Mouse (Mus musculus) heart, embryonic 11.5 days (tissue): Measurements from ENCODE around the gene H2-Ob. TPM values are rescaled to one million over a fixed set of nuclear protein-coding genes. Genes with fewer than 3 reads are reported as not detected.

Experiments
- ATAC-seq: fragments of 200-750 bp; cut with Nextera tagmentation; replicated peaks from 2 replicates; pipeline ENCODE4 v1.8.0; 2017; ENCODE audit warnings: moderate library complexity; ENCODE audit not compliant: insufficient number of reproducible peaks, low FRiP score, low TSS enrichment
- H3K27ac ChIP-seq: fragments of 300-500 bp; sonication (generic); 2 replicates; pipeline ENCODE4 v1.5.1; 2014; ENCODE audit warnings: mild to moderate bottlenecking, low read depth, low read length
- H3K27me3 ChIP-seq: fragments of 300-500 bp; sonication (generic); 2 replicates; pipeline ENCODE4 v1.6.1; 2014; ENCODE audit warnings: mild to moderate bottlenecking, low read length, mixed read lengths; ENCODE audit not compliant: control insufficient read depth, insufficient read depth
- H3K36me3 ChIP-seq: fragments of 300-500 bp; sonication (generic); 2 replicates; pipeline ENCODE4 v1.6.1; 2014; ENCODE audit warnings: mild to moderate bottlenecking, low read length, moderate library complexity, mixed read lengths; ENCODE audit not compliant: control insufficient read depth, insufficient read depth
- H3K4me1 ChIP-seq: fragments of 300-500 bp; sonication (generic); 2 replicates; pipeline ENCODE4 v1.6.1; 2014; ENCODE audit warnings: low read length; ENCODE audit not compliant: control insufficient read depth, insufficient read depth
- H3K4me2 ChIP-seq: fragments of 300-500 bp; sonication (generic); 2 replicates; pipeline ENCODE4 v1.6.1; 2014; ENCODE audit warnings: mild to moderate bottlenecking, moderate library complexity
- H3K4me3 ChIP-seq: fragments of 300-500 bp; sonication (generic); 2 replicates; pipeline ENCODE4 v1.5.1; 2014; ENCODE audit warnings: low read depth, low read length
- H3K9ac ChIP-seq: fragments of 300-500 bp; sonication (generic); 2 replicates; pipeline ENCODE4 v1.6.1; 2014; ENCODE audit warnings: mild to moderate bottlenecking, low read depth, low read length, moderate library complexity
- H3K9me3 ChIP-seq: fragments of 300-500 bp; sonication (generic); replicated peaks from 2 replicates; pipeline ENCODE4 v1.6.1; 2016; ENCODE audit warnings: low read length; ENCODE audit not compliant: control insufficient read depth
- WGBS: fragments of 180-500 bp; shearing (Covaris S2); extraction: QIAGEN DNeasy Blood & Tissue Kit; methylation state at CpG from one replicate; pipeline ENCODE4 v1.1.7; 2014; ENCODE audit not compliant: insufficient replicate concordance; 5-methylcytosine and 5-hydroxymethylcytosine counted together
- polyA plus RNA-seq: library from polyadenylated mRNA; unstranded; fragments of >200 nt; fragmentation: Nextera tagmentation; extraction: Ambion mirVana; gene quantifications from 2 replicates; pipeline ENCODE4 v1.2.1, GENCODE M21; 2014

The H2-Ob gene
- polyA plus RNA-seq, result not detected in 2 replicates

DNA sequence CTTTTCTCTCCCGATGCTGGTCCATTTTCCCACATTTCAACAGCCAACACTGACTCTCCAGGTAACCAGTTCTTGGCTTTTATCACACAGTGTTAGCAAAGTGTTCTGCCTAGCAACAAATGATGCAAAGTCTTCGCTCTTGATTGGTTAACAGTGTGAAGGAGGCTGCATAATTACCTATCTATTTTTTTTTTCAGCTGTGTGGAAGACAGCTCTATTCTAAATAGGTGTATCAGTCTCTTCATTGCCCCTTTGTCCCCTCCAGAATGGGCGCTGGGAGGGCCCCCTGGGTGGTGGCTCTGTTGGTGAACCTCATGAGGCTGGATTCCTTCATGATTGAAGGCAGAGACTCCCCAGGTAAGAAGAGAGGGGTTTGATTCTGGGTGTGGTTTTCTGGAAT, at the start of gene H2-Ob:
Gene H2-Ob, plus strand, starts transcription at position 198 of the 400 bp plus-strand sequence.
- peaks cover 4% of the 10 kb centered on the region; the same call in 1 of the 2 replicates for H3K27me3 ChIP-seq
- H3K27ac ChIP-seq, result no peak within 1 kb of the TSS
- no peak within 1 kb of the TSS for H3K4me3 ChIP-seq
- WGBS, result 60% methylated on average over 3 of the region's 3 CpGs
- no peak within 1 kb of the TSS for H3K9ac ChIP-seq
- H3K4me1 ChIP-seq, result no peaks in the 10 kb centered on the region
- no peak within 1 kb of the TSS for H3K4me2 ChIP-seq
- ATAC-seq, result no peak
- H3K36me3 ChIP-seq, result no peaks in the 10 kb centered on the region
- H3K9me3 ChIP-seq, result peaks cover 5% of the 10 kb centered on the region; the same call in 1 of the 2 replicates

DNA sequence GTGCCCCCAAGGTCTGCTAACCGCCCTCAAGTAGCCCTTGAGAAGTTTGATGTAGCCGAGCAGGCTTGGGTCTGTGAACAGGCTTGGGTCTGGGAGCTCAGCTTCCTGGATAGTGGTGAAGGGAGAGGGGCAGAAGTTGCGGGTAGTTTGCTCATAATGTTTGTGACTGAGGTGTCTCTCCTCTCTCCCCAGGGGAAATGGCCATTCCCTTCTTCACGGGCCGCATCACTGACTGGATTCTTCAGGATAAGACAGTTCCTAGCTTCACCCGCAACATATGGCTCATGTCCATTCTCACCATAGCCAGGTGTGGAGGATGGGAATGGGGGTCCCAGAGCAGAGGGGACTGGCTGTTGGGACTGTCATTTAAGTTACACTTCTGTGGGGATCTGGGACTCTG, 49.7 kb upstream of the H2-Ob start:
- no peaks in the 10 kb centered on the region for H3K36me3 ChIP-seq
- no peak overlapping the region for H3K9ac ChIP-seq
- H3K4me2 ChIP-seq, result no peak overlapping the region
- H3K27ac ChIP-seq, result no peak overlapping the region
- no peaks in the 10 kb centered on the region for H3K9me3 ChIP-seq
- H3K4me1 ChIP-seq, result peaks cover 7% of the 10 kb centered on the region; the same call in 1 of the 2 replicates
- no peak overlapping the region for H3K4me3 ChIP-seq
- no peak for ATAC-seq
- WGBS, result 52% methylated on average over 6 of the region's 6 CpGs
- peaks cover 76% of the 10 kb centered on the region for H3K27me3 ChIP-seq

DNA sequence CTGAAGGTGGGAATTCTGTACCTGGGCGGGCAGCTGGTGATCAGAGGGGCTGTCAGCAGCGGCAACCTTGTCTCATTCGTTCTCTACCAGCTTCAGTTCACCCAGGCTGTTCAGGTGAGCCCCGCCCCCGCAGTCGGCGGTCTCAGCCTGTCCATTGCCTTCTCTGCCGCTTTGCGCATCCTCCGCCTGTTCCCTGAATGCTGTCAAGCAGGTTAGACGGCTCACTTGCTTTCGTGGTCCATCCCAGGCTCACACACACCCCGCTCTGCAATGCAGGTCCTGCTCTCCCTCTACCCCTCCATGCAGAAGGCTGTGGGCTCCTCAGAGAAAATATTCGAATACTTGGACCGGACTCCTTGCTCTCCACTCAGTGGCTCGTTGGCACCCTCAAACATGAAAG, 45.9 kb upstream of the H2-Ob start:
- Histone ChIP-seq H3K27me3 (peaks cover 89% of the 10 kb centered on the region), H3K4me2 (no peak overlapping the region), H3K9ac (no peak overlapping the region), H3K36me3 (no peaks in the 10 kb centered on the region), H3K27ac (no peak overlapping the region), H3K4me3 (no peak overlapping the region), H3K9me3 (no peaks in the 10 kb centered on the region), H3K4me1 (peaks cover 5% of the 10 kb centered on the region; the same call in 1 of the 2 replicates)
- WGBS, result 19% methylated on average over 16 of the region's 16 CpGs
- ATAC-seq, result no peak

DNA sequence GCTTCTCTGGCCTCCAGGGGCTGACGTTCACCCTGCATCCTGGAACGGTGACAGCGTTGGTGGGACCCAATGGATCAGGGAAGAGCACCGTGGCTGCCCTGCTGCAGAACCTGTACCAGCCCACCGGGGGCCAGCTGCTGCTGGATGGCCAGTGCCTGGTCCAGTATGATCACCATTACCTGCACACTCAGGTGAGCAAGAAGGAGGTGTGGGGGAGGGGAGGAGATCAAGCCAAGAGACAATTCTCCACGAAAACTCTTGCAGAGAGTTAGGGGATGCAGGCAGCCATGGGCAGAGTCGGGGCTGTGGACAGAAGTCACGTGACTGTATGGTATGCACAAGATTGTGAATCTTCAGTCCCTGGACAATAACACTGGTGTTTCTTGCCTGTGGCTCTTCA, 45.2 kb upstream of the H2-Ob start:
- 38% methylated on average over 8 of the region's 8 CpGs for WGBS
- no peak for ATAC-seq
- no peaks in the 10 kb centered on the region for H3K9me3 ChIP-seq

DNA sequence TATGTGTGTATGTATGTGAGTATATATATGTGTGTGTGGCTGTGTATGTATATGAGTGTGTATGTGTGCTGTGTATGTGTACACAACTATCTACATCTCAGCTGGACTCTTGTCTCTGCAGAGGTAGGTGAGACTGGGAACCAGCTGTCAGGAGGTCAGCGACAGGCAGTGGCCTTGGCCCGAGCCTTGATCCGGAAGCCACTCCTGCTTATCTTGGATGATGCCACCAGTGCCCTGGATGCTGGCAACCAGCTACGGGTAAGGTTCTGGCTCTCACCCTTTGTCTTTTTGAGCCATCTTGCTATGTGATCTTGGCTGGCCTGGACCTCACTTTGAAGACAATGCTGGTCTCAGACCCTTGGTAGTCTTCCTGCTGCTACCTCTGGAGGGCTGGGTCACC, 44.0 kb upstream of the H2-Ob start:
- peaks cover 2% of the 10 kb centered on the region; the same call in 1 of the 2 replicates for H3K4me1 ChIP-seq
- H3K9ac ChIP-seq, result no peak overlapping the region
- ATAC-seq, result no peak
- WGBS, result 76% methylated on average over 4 of the region's 4 CpGs
- H3K9me3 ChIP-seq, result no peaks in the 10 kb centered on the region
- H3K27me3 ChIP-seq, result peaks cover 89% of the 10 kb centered on the region
- H3K27ac ChIP-seq, result no peak overlapping the region
- no peak overlapping the region for H3K4me2 ChIP-seq
- H3K36me3 ChIP-seq, result no peaks in the 10 kb centered on the region
- no peak overlapping the region for H3K4me3 ChIP-seq

More for the DNA sequence above, 45.2 kb upstream of the H2-Ob start:
- Histone ChIP-seq H3K9ac (no peak overlapping the region), H3K27me3 (peaks cover 88% of the 10 kb centered on the region), H3K4me2 (no peak overlapping the region), H3K36me3 (no peaks in the 10 kb centered on the region), H3K27ac (no peak overlapping the region), H3K4me3 (no peak overlapping the region), H3K4me1 (peaks cover 2% of the 10 kb centered on the region; the same call in 1 of the 2 replicates)

- no peak overlapping the region for H3K27ac ChIP-seq
- H3K36me3 ChIP-seq, result no peaks in the 10 kb centered on the region
- no peak overlapping the region for H3K9ac ChIP-seq
Observed at GRCm38 (mm10) chr17:34196491-34196890, 42.2 kb upstream of the H2-Ob start.

GRCm38 (mm10) chr17:34196941-34197894, 41.5 kb upstream of the H2-Ob start, which contains the start of gene Psmb8:
TSS of gene Psmb8 (plus strand) at chr17:34197721.
- 2% methylated on average over 41 of the region's 41 CpGs for WGBS
- Histone ChIP-seq H3K36me3 (no peaks in the 10 kb centered on the region), H3K27me3 (peaks cover 87% of the 10 kb centered on the region), H3K4me3 (peak within 1 kb of the TSS; percentile 28), H3K9ac (no peak within 1 kb of the TSS), H3K9me3 (no peaks in the 10 kb centered on the region), H3K4me2 (peak within 1 kb of the TSS; percentile 72), H3K4me1 (peaks cover 2% of the 10 kb centered on the region; the same call in 1 of the 2 replicates), H3K27ac (no peak within 1 kb of the TSS)
- ATAC-seq, result no peak

More at GRCm38 (mm10) chr17:34196491-34196890, 42.2 kb upstream of the H2-Ob start:
- no peak overlapping the region for H3K4me2 ChIP-seq
- ATAC-seq, result no peak
- H3K4me1 ChIP-seq, result peaks cover 2% of the 10 kb centered on the region; the same call in 1 of the 2 replicates
- H3K27me3 ChIP-seq, result peaks cover 94% of the 10 kb centered on the region
- H3K9me3 ChIP-seq, result no peaks in the 10 kb centered on the region
- H3K4me3 ChIP-seq, result 0 out of 2 replicates have a peak overlapping the region, but pooled peaks have one; percentile 10
- 26% methylated on average over 12 of the region's 12 CpGs for WGBS

DNA sequence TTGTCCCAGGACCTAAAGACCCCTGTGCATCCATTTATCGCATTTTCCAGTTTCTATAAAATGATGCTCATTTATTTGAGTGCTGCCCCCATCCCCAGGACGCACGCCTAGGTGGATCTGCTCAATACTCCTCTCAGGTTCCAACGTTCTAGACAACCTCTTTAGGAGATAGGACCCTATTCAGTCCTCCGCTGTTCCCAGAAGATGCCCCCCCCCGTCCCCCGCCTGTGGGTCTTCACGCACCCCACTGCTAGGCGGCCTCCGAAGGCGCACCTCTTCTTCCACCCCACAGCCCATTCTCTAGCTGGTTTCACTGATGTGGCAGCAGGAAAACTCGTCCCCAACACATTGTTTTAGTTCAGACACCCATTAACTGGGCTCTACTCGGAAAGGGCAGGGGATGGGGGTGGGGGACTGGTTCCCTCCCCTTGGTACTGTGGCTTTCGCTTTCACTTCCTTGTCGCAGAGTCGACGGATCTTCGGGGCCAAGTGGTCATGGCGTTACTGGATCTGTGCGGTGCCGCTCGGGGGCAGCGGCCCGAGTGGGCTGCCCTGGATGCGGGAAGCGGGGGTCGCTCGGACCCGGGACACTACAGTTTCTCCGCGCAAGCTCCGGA, 40.7 kb upstream of the H2-Ob start:
- 2% methylated on average over 32 of the region's 32 CpGs for WGBS

More for the DNA sequence above, 40.7 kb upstream of the H2-Ob start:
- peaks cover 80% of the 10 kb centered on the region for H3K27me3 ChIP-seq
- no peaks in the 10 kb centered on the region for H3K9me3 ChIP-seq
- H3K4me3 ChIP-seq, result peak overlapping the region; percentile 28
- ATAC-seq, result no peak
- no peak overlapping the region for H3K27ac ChIP-seq
- H3K4me1 ChIP-seq, result peaks cover 2% of the 10 kb centered on the region; the same call in 1 of the 2 replicates
- no peaks in the 10 kb centered on the region for H3K36me3 ChIP-seq
- H3K9ac ChIP-seq, result no peak overlapping the region
- peak overlapping the region; percentile 72 for H3K4me2 ChIP-seq
